Mouse (Mus musculus) left cerebral cortex, postnatal 10 days (tissue): Measurements from ENCODE around the gene Snx27. TPM values are rescaled to one million over a fixed set of nuclear protein-coding genes. Genes with fewer than 3 reads are reported as not detected.

ENCODE experiments used
- DNase-seq, 2 experiments: peaks; one replicate each; pipeline ENCODE4 v3.0.0; 2021 to 2022; ENCODE audit warnings: low spot score in 2 of 2, mixed read lengths in 1 of 2; ENCODE audit errors: extremely low spot score in 1 of 2
- intact Hi-C: fragments of 180-260 bp; cut with DNase I; formaldehyde crosslinking; loops from one replicate; pipeline ENCODE4 v1.15.1; 2025
- total RNA-seq, 2 experiments: library from RNA; stranded (reverse); gene quantifications; 2 replicates each; pipeline ENCODE4 v1.2.3; 2021

The Snx27 gene
- total RNA-seq, 2 experiments from 2014 or later: 86.0 to 90.2 TPM

GRCm38 (mm10) chr3:94449377-94449776, 133.1 kb downstream of the Snx27 start:
- intact Hi-C loops: no loop called here
- no peak for DNase-seq

Other genes starting within 250 kb of the Snx27 start
- not detected for gene Them5, start 240.6 kb downstream of the Snx27 start, total RNA-seq
- gene C2cd4d, start 220.3 kb downstream of the Snx27 start, total RNA-seq: under 1 TPM; 0.71 to 0.81 TPM
- gene Rorc, start 209.9 kb downstream of the Snx27 start, total RNA-seq: under 1 TPM in 1 of 2 experiments, not detected in 1; 0.30 TPM
- gene Lingo4, start 184.2 kb downstream of the Snx27 start, total RNA-seq: under 1 TPM; 0.67 to 0.94 TPM
- gene Tdrkh, start 169.4 kb downstream of the Snx27 start, total RNA-seq: 10 to 100 TPM; 39.0 to 40.0 TPM
- gene Mrpl9, start 139.4 kb downstream of the Snx27 start, total RNA-seq: 10 to 100 TPM; 39.8 to 41.2 TPM
- not detected for gene Oaz3, start 138.8 kb downstream of the Snx27 start, total RNA-seq
- gene Celf3, start 104.4 kb downstream of the Snx27 start, total RNA-seq: 100 to 1,000 TPM; 242 to 260 TPM
- gene Riiad1, start 102.4 kb downstream of the Snx27 start, total RNA-seq: 1 to 10 TPM; 6.8 to 8.7 TPM
- not detected for gene Gm10972, start 60.4 kb upstream of the Snx27 start, total RNA-seq
- gene Tuft1, start 76.2 kb upstream of the Snx27 start, total RNA-seq: 1 to 10 TPM in 1 of 2 experiments, under 1 TPM in 1; 0.77 to 1.3 TPM
- 1 to 10 TPM in 1 of 2 experiments, not detected in 1; 1.2 TPM for gene Selenbp2, start 110.8 kb upstream of the Snx27 start, total RNA-seq
- 1 to 10 TPM; 8.9 to 9.0 TPM for gene Cgn, start 203.8 kb upstream of the Snx27 start, total RNA-seq